Mouse (Mus musculus) intestine, embryonic 15.5 days (tissue): ENCODE data around the gene Glis3. TPM values are rescaled to one million over a fixed set of nuclear protein-coding genes. Genes with fewer than 3 reads are reported as not detected.

Experiments
- ATAC-seq: fragments of 200-750 bp; cut with Nextera tagmentation; 2 replicates; pipeline ENCODE4 v1.8.0; 2017; ENCODE audit warnings: moderate TSS enrichment, moderate library complexity
- H3K27ac ChIP-seq: fragments of 300-500 bp; sonication (generic); 2 replicates; pipeline ENCODE4 v1.5.1; 2015; ENCODE audit warnings: mild to moderate bottlenecking, inconsistent platforms
- H3K27me3 ChIP-seq: fragments of 300-500 bp; sonication (generic); replicated peaks from 2 replicates; pipeline ENCODE4 v1.6.1; 2015; ENCODE audit warnings: inconsistent platforms
- H3K36me3 ChIP-seq: fragments of 300-500 bp; sonication (generic); 2 replicates; pipeline ENCODE4 v1.6.1; 2015; ENCODE audit warnings: inconsistent platforms
- H3K4me1 ChIP-seq: fragments of 300-500 bp; sonication (generic); replicated peaks from 2 replicates; pipeline ENCODE4 v1.6.1; 2015; ENCODE audit warnings: inconsistent platforms
- H3K4me2 ChIP-seq: fragments of 300-500 bp; sonication (generic); replicated peaks from 2 replicates; pipeline ENCODE4 v1.6.1; 2015; ENCODE audit warnings: mild to moderate bottlenecking, inconsistent platforms
- H3K4me3 ChIP-seq: fragments of 300-500 bp; sonication (generic); replicated peaks from 2 replicates; pipeline ENCODE4 v1.5.1; 2015; ENCODE audit warnings: inconsistent platforms
- H3K9ac ChIP-seq: fragments of 300-500 bp; sonication (generic); 2 replicates; pipeline ENCODE4 v1.6.1; 2015; ENCODE audit warnings: inconsistent platforms
- H3K9me3 ChIP-seq: fragments of 300-500 bp; sonication (generic); 2 replicates; pipeline ENCODE4 v1.6.1; 2016; ENCODE audit warnings: inconsistent platforms
- WGBS: fragments of 180-500 bp; shearing (Covaris S2); methylation state at CpG from one replicate; pipeline ENCODE4 v1.1.7; 2015; 5-methylcytosine and 5-hydroxymethylcytosine counted together
- polyA plus RNA-seq: library from polyadenylated mRNA; unstranded; fragments of >200 nt; fragmentation: Nextera tagmentation; extraction: Ambion mirVana; gene quantifications from 2 replicates; pipeline ENCODE4 v1.2.1, GENCODE M21; 2015

Glis3 gene
- polyA plus RNA-seq, 1 experiment from 2014 or later: 1.3 TPM

GRCm38 (mm10) chr19:28302831-28303242 is 377.0 kb downstream of the Glis3 start:
- Histone ChIP-seq H3K4me1 (peaks cover 2% of the 10 kb centered on the region; the same call in 1 of the 2 replicates), H3K9me3 (no peaks in the 10 kb centered on the region), H3K36me3 (no peaks in the 10 kb centered on the region), H3K27me3 (no peaks in the 10 kb centered on the region), H3K4me2 (no peak overlapping the region), H3K9ac (no peak overlapping the region), H3K4me3 (no peak overlapping the region), H3K27ac (no peak overlapping the region)
- 84% methylated on average over 2 of the region's 2 CpGs for WGBS
- ATAC-seq: no peak

GRCm38 (mm10) chr19:28300226-28300625 is 379.7 kb downstream of the Glis3 start:
- 87% methylated on average over 8 of the region's 8 CpGs for WGBS
- ATAC-seq: no peak
- H3K9me3 ChIP-seq: no peaks in the 10 kb centered on the region
- no peak overlapping the region for H3K4me2 ChIP-seq
- H3K27ac ChIP-seq: no peak overlapping the region
- no peak overlapping the region for H3K4me3 ChIP-seq
- no peak overlapping the region for H3K9ac ChIP-seq
- H3K27me3 ChIP-seq: no peaks in the 10 kb centered on the region
- peaks cover 2% of the 10 kb centered on the region; the same call in 1 of the 2 replicates for H3K4me1 ChIP-seq
- H3K36me3 ChIP-seq: no peaks in the 10 kb centered on the region

GRCm38 (mm10) chr19:28299211-28299775 is 380.6 kb downstream of the Glis3 start:
- no peak for ATAC-seq
- Histone ChIP-seq H3K36me3 (no peaks in the 10 kb centered on the region), H3K4me3 (no peak overlapping the region), H3K4me2 (no peak overlapping the region), H3K9me3 (no peaks in the 10 kb centered on the region), H3K9ac (no peak overlapping the region), H3K4me1 (peaks cover 2% of the 10 kb centered on the region; the same call in 1 of the 2 replicates), H3K27ac (no peak overlapping the region), H3K27me3 (no peaks in the 10 kb centered on the region)
- WGBS: 64% methylated on average over 11 of the region's 11 CpGs

- H3K4me3 ChIP-seq: no peak overlapping the region
- H3K4me1 ChIP-seq: peaks cover 2% of the 10 kb centered on the region; the same call in 1 of the 2 replicates
- H3K27me3 ChIP-seq: no peaks in the 10 kb centered on the region
- no peak overlapping the region for H3K4me2 ChIP-seq
- no peak for ATAC-seq
- 63% methylated on average over 9 of the region's 9 CpGs for WGBS
- no peak overlapping the region for H3K9ac ChIP-seq
- no peak overlapping the region for H3K27ac ChIP-seq
- H3K36me3 ChIP-seq: no peaks in the 10 kb centered on the region
- no peaks in the 10 kb centered on the region for H3K9me3 ChIP-seq
Observed at GRCm38 (mm10) chr19:28298669-28299068, 381.2 kb downstream of the Glis3 start.

GRCm38 (mm10) chr19:28291596-28291995 is 388.3 kb downstream of the Glis3 start:
- ATAC-seq: no peak

GRCm38 (mm10) chr19:28289457-28289856 is 390.4 kb downstream of the Glis3 start:
- Histone ChIP-seq H3K9me3 (no peaks in the 10 kb centered on the region), H3K27ac (no peak overlapping the region), H3K27me3 (no peaks in the 10 kb centered on the region), H3K4me3 (no peak overlapping the region), H3K4me1 (no peaks in the 10 kb centered on the region), H3K4me2 (no peak overlapping the region), H3K36me3 (no peaks in the 10 kb centered on the region), H3K9ac (no peak overlapping the region)
- no peak for ATAC-seq
- 74% methylated on average over 4 of the region's 4 CpGs for WGBS

More at GRCm38 (mm10) chr19:28291596-28291995, 388.3 kb downstream of the Glis3 start:
- Histone ChIP-seq H3K9me3 (no peaks in the 10 kb centered on the region), H3K36me3 (no peaks in the 10 kb centered on the region), H3K4me3 (no peak overlapping the region), H3K4me2 (no peak overlapping the region), H3K9ac (no peak overlapping the region), H3K27me3 (no peaks in the 10 kb centered on the region), H3K4me1 (no peaks in the 10 kb centered on the region), H3K27ac (no peak overlapping the region)
- 62% methylated on average over 4 of the region's 4 CpGs for WGBS

GRCm38 (mm10) chr19:28287431-28287830 is 392.4 kb downstream of the Glis3 start:
- Histone ChIP-seq H3K36me3 (no peaks in the 10 kb centered on the region), H3K9ac (no peak overlapping the region), H3K27ac (no peak overlapping the region), H3K4me3 (no peak overlapping the region), H3K4me1 (no peaks in the 10 kb centered on the region), H3K4me2 (no peak overlapping the region), H3K27me3 (no peaks in the 10 kb centered on the region), H3K9me3 (no peaks in the 10 kb centered on the region)
- ATAC-seq: no peak
- 56% methylated on average over 2 of the region's 2 CpGs for WGBS

- WGBS: 88% methylated on average over 7 of the region's 7 CpGs
Observed at GRCm38 (mm10) chr19:28284098-28284569, 395.7 kb downstream of the Glis3 start.

GRCm38 (mm10) chr19:28283241-28284097 is 396.4 kb downstream of the Glis3 start:
- Histone ChIP-seq H3K27ac (no peak overlapping the region), H3K4me2 (no peak overlapping the region), H3K9ac (no peak overlapping the region), H3K9me3 (no peaks in the 10 kb centered on the region), H3K27me3 (no peaks in the 10 kb centered on the region), H3K4me1 (no peaks in the 10 kb centered on the region), H3K4me3 (no peak overlapping the region), H3K36me3 (no peaks in the 10 kb centered on the region)
- no peak for ATAC-seq
- 86% methylated on average over 7 of the region's 7 CpGs for WGBS

More at GRCm38 (mm10) chr19:28284098-28284569, 395.7 kb downstream of the Glis3 start:
- H3K4me1 ChIP-seq: no peaks in the 10 kb centered on the region
- no peaks in the 10 kb centered on the region for H3K36me3 ChIP-seq
- ATAC-seq: no peak
- H3K9ac ChIP-seq: no peak overlapping the region
- no peaks in the 10 kb centered on the region for H3K9me3 ChIP-seq
- no peak overlapping the region for H3K4me3 ChIP-seq
- H3K27ac ChIP-seq: no peak overlapping the region
- H3K27me3 ChIP-seq: no peaks in the 10 kb centered on the region
- H3K4me2 ChIP-seq: no peak overlapping the region

- no peak overlapping the region for H3K9ac ChIP-seq
- WGBS: 76% methylated on average over 4 of the region's 4 CpGs
Observed at GRCm38 (mm10) chr19:28281405-28281804, 398.5 kb downstream of the Glis3 start.

GRCm38 (mm10) chr19:28277104-28277503 is 402.8 kb downstream of the Glis3 start:
- Histone ChIP-seq H3K9ac (no peak overlapping the region), H3K4me1 (no peaks in the 10 kb centered on the region), H3K4me3 (no peak overlapping the region), H3K27ac (no peak overlapping the region), H3K4me2 (no peak overlapping the region), H3K36me3 (no peaks in the 10 kb centered on the region), H3K27me3 (no peaks in the 10 kb centered on the region), H3K9me3 (no peaks in the 10 kb centered on the region)
- WGBS: 89% methylated on average over 2 of the region's 2 CpGs
- ATAC-seq: no peak

More at GRCm38 (mm10) chr19:28281405-28281804, 398.5 kb downstream of the Glis3 start:
- H3K4me3 ChIP-seq: no peak overlapping the region
- no peaks in the 10 kb centered on the region for H3K27me3 ChIP-seq
- no peak overlapping the region for H3K4me2 ChIP-seq
- H3K27ac ChIP-seq: no peak overlapping the region
- no peaks in the 10 kb centered on the region for H3K36me3 ChIP-seq
- peak; percentile 67; the same call in 1 of the 2 replicates for ATAC-seq
- no peaks in the 10 kb centered on the region for H3K9me3 ChIP-seq
- no peaks in the 10 kb centered on the region for H3K4me1 ChIP-seq

GRCm38 (mm10) chr19:28274501-28274900 is 405.4 kb downstream of the Glis3 start:
- no peak overlapping the region for H3K4me3 ChIP-seq
- ATAC-seq: no peak
- H3K36me3 ChIP-seq: no peaks in the 10 kb centered on the region
- H3K4me2 ChIP-seq: no peak overlapping the region
- H3K9me3 ChIP-seq: no peaks in the 10 kb centered on the region
- no peaks in the 10 kb centered on the region for H3K27me3 ChIP-seq
- whole genome bisulfite sequencing: 89% methylated on average over 2 of the region's 2 CpGs
- no peaks in the 10 kb centered on the region for H3K4me1 ChIP-seq
- no peak overlapping the region for H3K27ac ChIP-seq
- no peak overlapping the region for H3K9ac ChIP-seq
